Mouse (Mus musculus) neural tube, embryonic 15.5 days (tissue): ENCODE data around the gene Tas2r105. TPM values are rescaled to one million over a fixed set of nuclear protein-coding genes. Genes with fewer than 3 reads are reported as not detected.

Experiments
- ATAC-seq: fragments of 200-750 bp; cut with Nextera tagmentation; 2 replicates; pipeline ENCODE4 v1.8.0; 2017; ENCODE audit warnings: mild to moderate bottlenecking, moderate TSS enrichment, moderate library complexity; ENCODE audit not compliant: low FRiP score
- H3K27ac ChIP-seq: fragments of 300-500 bp; sonication (generic); replicated peaks from 2 replicates; pipeline ENCODE4 v1.5.1; 2015; ENCODE audit warnings: mild to moderate bottlenecking, inconsistent platforms
- H3K27me3 ChIP-seq: fragments of 300-500 bp; sonication (generic); replicated peaks from 2 replicates; pipeline ENCODE4 v1.6.1; 2015; ENCODE audit warnings: inconsistent platforms
- H3K36me3 ChIP-seq: fragments of 300-500 bp; sonication (generic); 2 replicates; pipeline ENCODE4 v1.6.1; 2015; ENCODE audit warnings: inconsistent platforms
- H3K4me1 ChIP-seq: fragments of 300-500 bp; sonication (generic); 2 replicates; pipeline ENCODE4 v1.6.1; 2015; ENCODE audit warnings: inconsistent platforms
- H3K4me2 ChIP-seq: fragments of 300-500 bp; sonication (generic); 2 replicates; pipeline ENCODE4 v1.6.1; 2015; ENCODE audit warnings: inconsistent platforms, mild to moderate bottlenecking, moderate library complexity
- H3K4me3 ChIP-seq: fragments of 300-500 bp; sonication (generic); replicated peaks from 2 replicates; pipeline ENCODE4 v1.5.1; 2015; ENCODE audit warnings: mild to moderate bottlenecking, inconsistent platforms
- H3K9ac ChIP-seq: fragments of 300-500 bp; sonication (generic); replicated peaks from 2 replicates; pipeline ENCODE4 v1.6.1; 2015; ENCODE audit warnings: mild to moderate bottlenecking, inconsistent platforms
- H3K9me3 ChIP-seq: fragments of 300-500 bp; sonication (generic); replicated peaks from 2 replicates; pipeline ENCODE4 v1.6.1; 2016; ENCODE audit warnings: inconsistent platforms
- WGBS: fragments of 180-500 bp; shearing (Covaris S2); methylation state at CpG from one replicate; pipeline ENCODE4 v1.1.7; 2015; ENCODE audit warnings: mixed read lengths; 5-methylcytosine and 5-hydroxymethylcytosine counted together
- polyA plus RNA-seq: library from polyadenylated mRNA; unstranded; fragments of >200 nt; fragmentation: Nextera tagmentation; extraction: Ambion mirVana; gene quantifications from 2 replicates; pipeline ENCODE4 v1.2.1, GENCODE M21; 2015

Gene Tas2r105
- not detected in 2 replicates for polyA plus RNA-seq

DNA sequence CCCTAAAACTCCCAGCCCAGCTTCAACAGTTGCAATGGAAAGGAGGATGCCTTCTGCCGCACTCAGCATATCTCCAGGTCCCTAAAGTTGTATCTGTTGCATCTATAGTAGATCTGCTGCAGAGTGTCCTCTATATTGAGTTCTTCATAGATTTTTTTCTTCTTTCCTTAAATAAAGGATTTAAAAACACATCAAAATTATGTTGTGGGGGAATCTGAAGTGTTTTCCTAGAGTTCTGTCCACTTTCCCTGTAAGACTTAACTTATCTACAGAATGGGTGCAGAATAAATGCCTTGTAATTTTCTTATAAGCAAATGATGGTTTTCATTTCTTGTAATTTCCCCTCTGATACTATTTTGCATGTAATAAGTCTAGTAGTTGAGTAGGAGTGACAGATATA is at the start of gene Tas2r105:
Gene Tas2r105, minus strand, starts transcription at position 101 of the 400 bp plus-strand sequence.
- no peak within 1 kb of the TSS for H3K9ac ChIP-seq
- WGBS = 77% methylated on average over 1 of the region's 1 CpGs
- no peaks in the 10 kb centered on the region for H3K4me1 ChIP-seq
- no peak within 1 kb of the TSS for H3K27ac ChIP-seq
- no peak within 1 kb of the TSS for H3K4me3 ChIP-seq
- ATAC-seq = no peak
- no peak within 1 kb of the TSS for H3K4me2 ChIP-seq
- H3K9me3 ChIP-seq = peaks cover 8% of the 10 kb centered on the region; the same call in 1 of the 2 replicates
- no peaks in the 10 kb centered on the region for H3K27me3 ChIP-seq
- no peaks in the 10 kb centered on the region for H3K36me3 ChIP-seq

DNA sequence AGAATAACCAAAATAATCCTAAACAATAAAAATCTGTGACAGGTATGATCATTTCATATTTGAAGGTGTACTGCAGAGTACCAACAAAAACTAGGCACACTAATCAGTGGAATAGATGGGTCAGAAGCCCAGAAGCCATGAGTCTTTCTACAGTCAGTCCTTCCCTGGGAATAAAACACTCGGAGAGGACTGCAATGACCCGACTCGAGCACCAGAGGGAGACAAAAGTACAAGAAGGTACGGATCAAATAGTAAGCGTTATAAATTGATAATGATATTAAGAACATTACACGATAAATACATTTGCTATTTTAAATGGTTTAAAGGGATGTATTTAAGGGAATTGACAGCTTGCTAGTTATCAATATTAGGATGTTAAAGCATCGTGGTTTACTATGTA is 25.5 kb upstream of the Tas2r105 start:
- 47% methylated on average over 7 of the region's 7 CpGs for WGBS
- Histone ChIP-seq H3K9me3 (peaks cover 5% of the 10 kb centered on the region; the same call in 1 of the 2 replicates), H3K27ac (no peak overlapping the region)

DNA sequence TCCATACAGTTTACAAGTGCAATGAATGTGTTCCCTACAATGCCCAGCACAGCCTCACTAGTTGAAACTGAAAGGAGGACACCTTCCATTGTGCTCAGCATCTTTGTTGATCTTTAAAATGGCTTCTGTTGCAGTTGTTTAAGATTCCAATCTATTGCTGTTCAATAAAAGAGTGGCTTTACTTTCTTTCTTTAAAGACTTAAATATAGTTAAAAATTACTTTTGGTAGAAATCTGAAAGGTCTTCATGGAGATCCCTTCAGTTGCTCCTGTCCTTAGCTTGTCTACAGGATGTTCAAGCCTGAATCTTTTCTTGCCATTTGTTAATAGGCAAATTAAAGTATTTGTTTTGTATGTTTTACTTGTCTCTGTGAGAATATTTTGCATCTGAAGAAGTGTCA is 2.7 kb upstream of the Tas2r105 start, which contains the start of gene Tas2r114:
Gene Tas2r114, minus strand, starts transcription at position 101 of the 400 bp plus-strand sequence.
- H3K9me3 ChIP-seq = peaks cover 8% of the 10 kb centered on the region; the same call in 1 of the 2 replicates
- no peak within 1 kb of the TSS for H3K4me3 ChIP-seq
- H3K27ac ChIP-seq = no peak within 1 kb of the TSS
- no peaks in the 10 kb centered on the region for H3K4me1 ChIP-seq
- no peaks in the 10 kb centered on the region for H3K36me3 ChIP-seq
- no peaks in the 10 kb centered on the region for H3K27me3 ChIP-seq
- H3K9ac ChIP-seq = no peak within 1 kb of the TSS
- H3K4me2 ChIP-seq = no peak within 1 kb of the TSS
- no peak for ATAC-seq

More for the DNA sequence above, 25.5 kb upstream of the Tas2r105 start:
- H3K4me1 ChIP-seq = no peaks in the 10 kb centered on the region
- H3K36me3 ChIP-seq = no peaks in the 10 kb centered on the region
- H3K27me3 ChIP-seq = no peaks in the 10 kb centered on the region
- no peak for ATAC-seq
- no peak overlapping the region for H3K4me2 ChIP-seq
- no peak overlapping the region for H3K9ac ChIP-seq
- H3K4me3 ChIP-seq = no peak overlapping the region

DNA sequence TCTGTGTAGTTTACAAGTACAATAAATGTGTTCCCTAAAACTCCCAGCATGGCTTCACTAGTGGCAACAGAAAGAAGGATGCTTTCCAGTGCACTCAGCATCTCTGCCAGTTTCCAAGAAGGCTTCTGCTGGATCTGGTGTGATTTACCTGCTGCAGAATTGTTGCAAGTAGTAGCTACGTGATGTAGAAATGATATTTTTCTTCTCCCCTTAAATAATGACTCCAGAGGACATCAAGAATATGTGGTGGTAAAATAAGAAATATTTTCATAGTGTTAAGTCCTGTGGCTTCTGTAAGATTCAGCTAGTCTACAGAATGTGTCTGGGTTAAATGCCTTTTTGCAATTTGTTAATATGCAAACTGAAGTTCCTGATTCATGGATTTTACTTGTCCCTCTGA is 1.7 kb downstream of the Tas2r105 start, which contains the start of gene Tas2r104:
Gene Tas2r104, minus strand, starts transcription at position 101 of the 400 bp plus-strand sequence.
- WGBS = 88% methylated on average over 1 of the region's 1 CpGs
- Histone ChIP-seq H3K9ac (no peak within 1 kb of the TSS), H3K27ac (no peak within 1 kb of the TSS), H3K4me1 (no peaks in the 10 kb centered on the region), H3K4me2 (no peak within 1 kb of the TSS), H3K36me3 (no peaks in the 10 kb centered on the region), H3K27me3 (no peaks in the 10 kb centered on the region), H3K4me3 (no peak within 1 kb of the TSS), H3K9me3 (no peaks in the 10 kb centered on the region)
- no peak for ATAC-seq

DNA sequence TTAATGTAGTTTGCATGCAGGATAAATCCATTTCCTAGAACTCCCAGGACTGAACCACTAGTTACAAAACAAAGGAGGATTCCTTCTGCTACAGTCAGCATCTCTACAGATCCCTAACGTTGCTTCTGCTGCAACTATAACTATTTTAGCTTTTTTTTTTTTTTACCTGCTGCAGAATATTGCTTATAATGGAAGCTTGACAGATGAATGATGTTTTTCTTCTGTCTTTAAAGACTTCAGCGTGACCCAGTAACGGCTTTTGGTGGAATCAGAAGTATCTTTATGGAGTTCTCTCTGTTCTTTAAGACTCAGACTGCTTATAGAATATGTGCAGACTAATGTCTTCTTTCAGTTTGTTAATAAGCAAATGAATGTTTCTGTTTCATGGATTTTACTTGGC is 8.5 kb downstream of the Tas2r105 start, which contains the start of gene Tas2r106:
Gene Tas2r106, minus strand, starts transcription at position 101 of the 400 bp plus-strand sequence.
- Histone ChIP-seq H3K4me1 (no peaks in the 10 kb centered on the region), H3K27ac (no peak within 1 kb of the TSS), H3K4me2 (no peak within 1 kb of the TSS), H3K9me3 (peaks cover 6% of the 10 kb centered on the region; the same call in 1 of the 2 replicates), H3K27me3 (no peaks in the 10 kb centered on the region), H3K4me3 (no peak within 1 kb of the TSS), H3K36me3 (no peaks in the 10 kb centered on the region), H3K9ac (no peak within 1 kb of the TSS)
- 76% methylated on average over 3 of the region's 3 CpGs for WGBS
- ATAC-seq = no peak

DNA sequence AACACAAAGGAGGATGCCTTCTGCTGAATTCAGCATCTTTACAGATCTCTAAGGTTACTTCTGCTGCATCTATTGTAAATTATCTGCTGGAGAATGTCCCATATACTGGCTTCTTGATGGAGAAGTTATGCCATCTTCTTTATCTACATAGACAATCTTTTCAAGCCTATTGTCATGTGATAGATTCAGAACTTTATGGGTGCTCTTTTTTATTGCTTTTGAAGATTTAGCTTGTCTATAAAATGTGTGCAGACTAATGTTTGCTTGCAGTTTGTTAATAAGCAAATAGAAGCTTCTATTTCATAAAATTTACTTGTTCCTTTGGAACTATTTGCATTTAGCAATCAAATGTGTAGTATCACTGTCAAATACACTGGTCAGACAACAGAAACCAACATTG is 27.2 kb downstream of the Tas2r105 start, which contains the start of gene Tas2r107:
Gene Tas2r107, minus strand, starts transcription at position 101 of the 400 bp plus-strand sequence.
- no peaks in the 10 kb centered on the region for H3K27me3 ChIP-seq
- H3K36me3 ChIP-seq = no peaks in the 10 kb centered on the region
- H3K4me2 ChIP-seq = no peak within 1 kb of the TSS
- no peak within 1 kb of the TSS for H3K27ac ChIP-seq
- H3K4me1 ChIP-seq = no peaks in the 10 kb centered on the region
- H3K9me3 ChIP-seq = peaks cover 17% of the 10 kb centered on the region; the same call in 1 of the 2 replicates
- no peak for ATAC-seq
- no peak within 1 kb of the TSS for H3K4me3 ChIP-seq
- no peak within 1 kb of the TSS for H3K9ac ChIP-seq

Other genes with a start within 250 kb of the Tas2r105 start
- gene 5430401F13Rik, start 201.1 kb downstream of the Tas2r105 start, polyA plus RNA-seq = not detected in 2 replicates
- not detected in 2 replicates for gene Gm6619, start 201.1 kb downstream of the Tas2r105 start, polyA plus RNA-seq
- gene Tas2r130, start 56.6 kb downstream of the Tas2r105 start, polyA plus RNA-seq = not detected in 2 replicates
- not detected in 2 replicates for gene Tas2r107, start 27.3 kb downstream of the Tas2r105 start, polyA plus RNA-seq
- gene Tas2r106, start 8.6 kb downstream of the Tas2r105 start, polyA plus RNA-seq = not detected in 2 replicates
- gene Tas2r104, start 1.8 kb downstream of the Tas2r105 start, polyA plus RNA-seq = not detected in 2 replicates
- gene Tas2r114, start 2.6 kb upstream of the Tas2r105 start, polyA plus RNA-seq = not detected in 2 replicates